Comparison of ENCODE assay signal across 7 mouse cellular contexts in the genomic region with DNA sequence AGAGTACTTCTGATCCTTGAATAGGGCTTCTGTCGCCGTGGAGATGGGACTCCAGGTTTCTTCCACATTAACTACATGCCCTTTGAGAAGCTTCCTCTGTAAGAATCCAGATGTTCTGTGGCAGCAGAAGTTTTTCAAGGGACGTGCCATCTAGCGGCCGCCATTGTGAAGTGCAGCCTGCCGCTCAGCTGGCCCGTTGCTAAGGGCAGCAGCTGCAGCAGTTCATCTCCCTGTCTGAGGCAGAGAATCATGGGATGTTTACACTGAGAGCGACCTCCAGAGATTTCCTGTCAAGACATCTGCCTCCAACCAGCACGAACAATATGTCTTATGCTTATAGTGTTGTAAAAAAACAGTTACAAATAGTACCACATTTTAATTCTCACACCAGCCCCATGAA.
DNase-seq lines count a peak whose midpoint lies in the region; ATAC-seq lines count a peak whose summit lies in the region.

No protein-coding gene starts in this region.

- peak; percentile 73 for DNase-seq in adrenal gland, postnatal 25 days
- peak; percentile 80 for DNase-seq in embryo, embryonic 9.5 days (ENCODE audit: extremely low spot score)
- peak; percentile 77 for DNase-seq in kidney, adult 18-20 months
- peak; percentile 83 for DNase-seq in limb, embryonic 10.5 days (ENCODE audit: low spot score)
- peak; percentile 91 for DNase-seq in midbrain, embryonic 14.5 days
- DNase-seq in spleen, postnatal 4 days (ENCODE audit: low spot score in 2 of 2): peak; percentile 27 to 71

- peak; percentile 93 for ATAC-seq in granulocyte monocyte progenitor cell, adult 5-6 weeks (replicated peaks; ENCODE audit: poor library complexity, severe bottlenecking)
- ATAC-seq in midbrain, embryonic 14.5 days (ENCODE audit: low FRiP score, low TSS enrichment): peak; percentile 74; the same call in 1 of the 2 replicates

- H3K4me1 ChIP-seq in limb, embryonic 10.5 days: peaks cover 8% of the 10 kb centered on the region
- peaks cover 41% of the 10 kb centered on the region for H3K4me1 ChIP-seq in midbrain, embryonic 14.5 days (ENCODE audit: control insufficient read depth, insufficient read depth, low read length)

- no peak overlapping the region for H3K4me3 ChIP-seq in limb, embryonic 10.5 days
- no peak overlapping the region for H3K4me3 ChIP-seq in midbrain, embryonic 14.5 days (replicated peaks; ENCODE audit: low read depth, low read length)

- WGBS in limb, embryonic 10.5 days: 2% methylated on average over 9 of the region's 9 CpGs
- 2% methylated on average over 9 of the region's 9 CpGs for whole genome bisulfite sequencing in midbrain, embryonic 14.5 days

- H3K4me2 ChIP-seq in midbrain, embryonic 14.5 days (ENCODE audit: low read length): no peak overlapping the region

- H3K27ac ChIP-seq in limb, embryonic 10.5 days: no peak overlapping the region
- H3K27ac ChIP-seq in midbrain, embryonic 14.5 days (replicated peaks; ENCODE audit: low read depth, low read length): peak overlapping the region; percentile 33; the same call in 1 of the 2 replicates

- no peaks in the 10 kb centered on the region for H3K36me3 ChIP-seq in limb, embryonic 10.5 days
- H3K36me3 ChIP-seq in midbrain, embryonic 14.5 days (ENCODE audit: control insufficient read depth, insufficient read depth, low read length): no peaks in the 10 kb centered on the region

- H3K9ac ChIP-seq in midbrain, embryonic 14.5 days (replicated peaks; ENCODE audit: low read length): no peak overlapping the region

- no peaks in the 10 kb centered on the region for H3K9me3 ChIP-seq in limb, embryonic 10.5 days (replicated peaks)
- H3K9me3 ChIP-seq in midbrain, embryonic 14.5 days (ENCODE audit: control insufficient read depth, low read length): no peaks in the 10 kb centered on the region

- 0 out of 2 replicates have a peak, but pooled peaks cover 4% of the 10 kb centered on the region for H3K27me3 ChIP-seq in limb, embryonic 10.5 days (ENCODE audit: low read depth, poor library complexity, severe bottlenecking)
- no peaks in the 10 kb centered on the region for H3K27me3 ChIP-seq in midbrain, embryonic 14.5 days (ENCODE audit: control insufficient read depth, insufficient read depth, low read length)
